Mouse (Mus musculus) hindbrain, postnatal 0 days (tissue): ENCODE measurements around the gene Nav3. TPM values are rescaled to one million over a fixed set of nuclear protein-coding genes. Genes with fewer than 3 reads are reported as not detected.

Experiments used
- ATAC-seq: fragments of 200-750 bp; cut with Nextera tagmentation; 2 replicates; pipeline ENCODE4 v1.8.0; 2017; ENCODE audit warnings: mild to moderate bottlenecking, moderate TSS enrichment, moderate library complexity
- DNase-seq: peaks from one replicate; pipeline ENCODE4 v3.0.0-alpha.2; 2015; ENCODE audit warnings: low spot score
- H3K27ac ChIP-seq: fragments of 300-500 bp; sonication (generic); 2 replicates; pipeline ENCODE4 v1.5.1; 2014; ENCODE audit warnings: mild to moderate bottlenecking
- H3K27me3 ChIP-seq: fragments of 300-500 bp; sonication (generic); 2 replicates; pipeline ENCODE4 v1.6.1; 2014; ENCODE audit warnings: low read length, mixed read lengths; ENCODE audit not compliant: insufficient read depth
- H3K36me3 ChIP-seq: fragments of 300-500 bp; sonication (generic); 2 replicates; pipeline ENCODE4 v1.6.1; 2014; ENCODE audit warnings: low read length, mixed read lengths; ENCODE audit not compliant: insufficient read depth
- H3K4me1 ChIP-seq: fragments of 300-500 bp; sonication (generic); 2 replicates; pipeline ENCODE4 v1.6.1; 2014; ENCODE audit warnings: antibody characterized with exemption, low read length, mixed read lengths; ENCODE audit not compliant: insufficient read depth
- H3K4me2 ChIP-seq: fragments of 300-500 bp; sonication (generic); 2 replicates; pipeline ENCODE4 v1.6.1; 2014; ENCODE audit warnings: low read depth, mild to moderate bottlenecking, low read length, moderate library complexity, mixed read lengths
- H3K4me3 ChIP-seq: fragments of 300-500 bp; sonication (generic); 2 replicates; pipeline ENCODE4 v1.5.1; 2014; ENCODE audit warnings: low read length
- H3K9ac ChIP-seq: fragments of 300-500 bp; sonication (generic); replicated peaks from 2 replicates; pipeline ENCODE4 v1.6.1; 2014; ENCODE audit warnings: mild to moderate bottlenecking, low read length, moderate library complexity, mixed read lengths
- H3K9me3 ChIP-seq: fragments of 300-500 bp; sonication (generic); 2 replicates; pipeline ENCODE4 v1.6.1; 2016; ENCODE audit warnings: low read length, mixed read lengths
- CTCF ChIP-seq: IDR thresholded peaks from 2 replicates; pipeline ENCODE4 v1.5.1; 2016; ENCODE audit warnings: antibody characterized with exemption, control low read depth, low read depth
- WGBS: fragments of 180-500 bp; shearing (Covaris S2); extraction: QIAGEN DNeasy Blood & Tissue Kit; methylation state at CpG from one replicate; pipeline ENCODE4 v1.1.7; 2014; 5-methylcytosine and 5-hydroxymethylcytosine counted together
- polyA plus RNA-seq: library from polyadenylated mRNA; unstranded; fragments of >200 nt; fragmentation: Nextera tagmentation; extraction: Ambion mirVana; gene quantifications from 2 replicates; pipeline ENCODE4 v1.2.1, GENCODE M21; 2015
- total RNA-seq: library from RNA; depleted of rRNA; stranded (reverse); fragments of >200 nt; gene quantifications from 2 replicates; pipeline ENCODE4 v1.2.3, GENCODE M21; 2014

Nav3 gene
- total and polyA plus RNA-seq, 2 experiments from 2014 or later: 18.2 to 98.1 TPM

- Histone ChIP-seq H3K4me2 (no peak overlapping the region), H3K27me3 (no peaks in the 10 kb centered on the region), H3K4me3 (no peak overlapping the region), H3K9ac (no peak overlapping the region), H3K27ac (no peak overlapping the region), H3K36me3 (no peaks in the 10 kb centered on the region), H3K9me3 (no peaks in the 10 kb centered on the region), H3K4me1 (no peaks in the 10 kb centered on the region)
- 54% methylated on average over 1 of the region's 1 CpGs for WGBS
- no peak for TF ChIP-seq CTCF
- ATAC-seq: no peak
- DNase-seq: no peak
These were observed 653.8 kb downstream of the Nav3 start for GRCm38 (mm10) chr10:109802236-109802635.

GRCm38 (mm10) chr10:109799246-109799645 lies 656.8 kb downstream of the Nav3 start:
- Histone ChIP-seq H3K4me3 (no peak overlapping the region), H3K9me3 (no peaks in the 10 kb centered on the region), H3K27ac (no peak overlapping the region), H3K4me1 (no peaks in the 10 kb centered on the region), H3K36me3 (no peaks in the 10 kb centered on the region), H3K9ac (no peak overlapping the region), H3K27me3 (no peaks in the 10 kb centered on the region), H3K4me2 (no peak overlapping the region)
- DNase-seq (no peak), ATAC-seq (no peak)
- WGBS: 82% methylated on average over 6 of the region's 6 CpGs
- no peak for TF ChIP-seq CTCF

GRCm38 (mm10) chr10:109796981-109797380 lies 659.0 kb downstream of the Nav3 start:
- Histone ChIP-seq H3K9me3 (no peaks in the 10 kb centered on the region), H3K27me3 (no peaks in the 10 kb centered on the region), H3K4me3 (no peak overlapping the region), H3K9ac (no peak overlapping the region), H3K27ac (no peak overlapping the region), H3K4me1 (no peaks in the 10 kb centered on the region), H3K36me3 (no peaks in the 10 kb centered on the region), H3K4me2 (no peak overlapping the region)
- no peak for ATAC-seq
- no peak for TF ChIP-seq CTCF
- 52% methylated on average over 3 of the region's 3 CpGs for WGBS
- DNase-seq: no peak

DNA sequence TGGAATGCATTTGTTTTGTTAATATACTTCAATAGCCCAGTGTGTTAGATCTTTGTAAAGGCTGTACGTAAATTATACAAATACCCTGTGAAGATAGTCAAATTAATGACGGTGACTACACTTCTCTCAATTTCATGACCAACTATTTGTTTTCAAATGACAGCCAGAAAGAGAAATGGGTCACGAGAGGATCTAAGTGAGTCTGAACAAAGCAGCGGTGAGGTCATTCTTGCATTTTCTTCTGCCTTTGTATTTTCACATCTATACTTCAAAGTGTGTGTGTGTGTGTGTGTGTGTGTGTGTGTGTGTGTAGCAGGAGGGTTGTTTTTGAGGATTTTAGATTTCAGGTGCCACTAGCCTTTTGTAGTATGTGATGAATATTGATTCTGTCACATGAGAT lies 662.5 kb downstream of the Nav3 start:
- Histone ChIP-seq H3K4me1 (no peaks in the 10 kb centered on the region), H3K27ac (no peak overlapping the region), H3K9me3 (no peaks in the 10 kb centered on the region), H3K4me3 (no peak overlapping the region), H3K36me3 (no peaks in the 10 kb centered on the region), H3K9ac (no peak overlapping the region), H3K27me3 (no peaks in the 10 kb centered on the region), H3K4me2 (no peak overlapping the region)
- ATAC-seq: no peak
- TF ChIP-seq CTCF: no peak
- DNase-seq: no peak
- WGBS: 62% methylated on average over 4 of the region's 4 CpGs

DNA sequence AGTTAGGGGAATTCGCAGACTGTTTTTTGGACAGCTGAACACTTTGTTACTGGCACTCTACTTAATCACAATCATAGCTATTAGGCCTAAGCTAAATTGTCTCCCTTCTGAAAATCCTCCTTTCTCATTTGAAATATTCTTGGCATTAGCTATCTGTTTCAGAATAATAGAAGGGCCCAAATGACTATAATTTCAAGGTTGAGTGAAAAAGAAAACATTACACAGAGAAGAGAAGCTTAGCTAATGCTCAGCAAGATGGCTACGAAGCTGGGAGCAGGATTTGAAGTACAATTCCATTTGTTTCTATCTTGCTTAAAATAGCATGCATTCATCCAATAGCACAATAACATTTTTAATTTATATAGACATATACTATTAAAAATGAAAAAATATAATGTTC lies 667.3 kb downstream of the Nav3 start:
- WGBS: 76% methylated on average over 2 of the region's 2 CpGs
- DNase-seq (no peak), ATAC-seq (no peak)
- Histone ChIP-seq H3K4me1 (no peaks in the 10 kb centered on the region), H3K36me3 (no peaks in the 10 kb centered on the region), H3K9me3 (no peaks in the 10 kb centered on the region), H3K4me2 (no peak overlapping the region), H3K27ac (no peak overlapping the region), H3K9ac (no peak overlapping the region), H3K27me3 (no peaks in the 10 kb centered on the region), H3K4me3 (no peak overlapping the region)
- no peak for TF ChIP-seq CTCF

DNA sequence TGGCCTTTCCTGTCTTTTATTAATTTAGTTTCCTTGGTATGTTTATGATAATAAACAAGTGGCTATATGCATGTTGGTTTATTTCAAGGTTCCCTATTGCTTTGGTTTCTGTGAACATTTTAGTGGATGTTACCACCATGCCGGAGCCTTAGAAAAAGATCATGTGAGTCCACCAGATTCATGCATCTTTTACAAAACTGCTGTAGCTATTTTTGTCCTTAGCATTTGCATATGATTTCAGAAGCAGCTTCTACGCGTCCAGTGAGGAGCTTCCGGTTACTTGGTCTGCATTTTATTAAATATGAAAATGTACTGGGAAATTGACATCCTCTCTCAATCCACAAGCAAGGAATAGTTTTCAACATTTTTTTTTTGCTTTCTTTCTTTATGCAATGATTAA lies 676.9 kb downstream of the Nav3 start:
- no peaks in the 10 kb centered on the region for H3K27me3 ChIP-seq
- TF ChIP-seq CTCF: no peak
- no peak for ATAC-seq
- no peaks in the 10 kb centered on the region for H3K9me3 ChIP-seq
- H3K27ac ChIP-seq: no peak overlapping the region
- no peak overlapping the region for H3K4me2 ChIP-seq
- H3K4me3 ChIP-seq: no peak overlapping the region
- WGBS: 87% methylated on average over 4 of the region's 4 CpGs
- no peak for DNase-seq
- no peaks in the 10 kb centered on the region for H3K4me1 ChIP-seq
- no peaks in the 10 kb centered on the region for H3K36me3 ChIP-seq
- H3K9ac ChIP-seq: no peak overlapping the region

GRCm38 (mm10) chr10:109769092-109769491 lies 686.9 kb downstream of the Nav3 start:
- no peaks in the 10 kb centered on the region for H3K27me3 ChIP-seq
- ATAC-seq (no peak), DNase-seq (no peak)
- TF ChIP-seq CTCF: no peak
- H3K9ac ChIP-seq: no peak overlapping the region
- no peak overlapping the region for H3K4me2 ChIP-seq
- H3K27ac ChIP-seq: no peak overlapping the region
- H3K9me3 ChIP-seq: no peaks in the 10 kb centered on the region
- no peaks in the 10 kb centered on the region for H3K36me3 ChIP-seq
- H3K4me3 ChIP-seq: no peak overlapping the region
- WGBS: 86% methylated on average over 8 of the region's 8 CpGs
- H3K4me1 ChIP-seq: no peaks in the 10 kb centered on the region
